Mouse (Mus musculus) limb, embryonic 10.5 days (tissue): ENCODE results near the gene Hrct1. TPM values are rescaled to one million over a fixed set of nuclear protein-coding genes. Genes with fewer than 3 reads are reported as not detected.

ENCODE experiments used
- DNase-seq: peaks from one replicate; pipeline ENCODE4 v3.0.0-alpha.2; 2017; ENCODE audit warnings: low spot score
- H3K27ac ChIP-seq: fragments of 300-500 bp; sonication (generic); 2 replicates; pipeline ENCODE4 v1.5.1; 2016; ENCODE audit warnings: mild to moderate bottlenecking
- H3K27me3 ChIP-seq: fragments of 300-500 bp; sonication (generic); 2 replicates; pipeline ENCODE4 v1.6.1; 2016; ENCODE audit warnings: low read depth, mild to moderate bottlenecking; ENCODE audit not compliant: poor library complexity, severe bottlenecking
- H3K36me3 ChIP-seq: fragments of 300-500 bp; sonication (generic); 2 replicates; pipeline ENCODE4 v1.6.1; 2016; ENCODE audit warnings: mild to moderate bottlenecking, moderate library complexity
- H3K4me1 ChIP-seq: fragments of 300-500 bp; sonication (generic); 2 replicates; pipeline ENCODE4 v1.6.1; 2016
- H3K4me3 ChIP-seq: fragments of 300-500 bp; sonication (generic); 2 replicates; pipeline ENCODE4 v1.5.1; 2016; ENCODE audit warnings: mild to moderate bottlenecking, moderate library complexity
- H3K9me3 ChIP-seq: fragments of 300-500 bp; sonication (generic); replicated peaks from 2 replicates; pipeline ENCODE4 v1.6.1; 2016; ENCODE audit warnings: mild to moderate bottlenecking
- WGBS: fragments of 180-500 bp; shearing (Covaris S2); methylation state at CpG from one replicate; pipeline ENCODE4 v1.1.7; 2016; 5-methylcytosine and 5-hydroxymethylcytosine counted together
- polyA plus RNA-seq: library from polyadenylated mRNA; unstranded; fragments of >200 nt; fragmentation: Nextera tagmentation; extraction: Ambion mirVana; gene quantifications from 2 replicates; pipeline ENCODE4 v1.2.1, GENCODE M21; 2016

The Hrct1 gene
- polyA plus RNA-seq, 1 experiment from 2014 or later, result 0.35 TPM

GRCm38 (mm10) chr4:43709869-43710268, 17.1 kb upstream of the Hrct1 start, which contains the start of gene Olfr71:
Gene Olfr71, minus strand, starts transcription at chr4:43710255.
- 72% methylated on average over 6 of the region's 6 CpGs for WGBS
- H3K27me3 ChIP-seq, result no peaks in the 10 kb centered on the region
- no peaks in the 10 kb centered on the region for H3K4me1 ChIP-seq
- no peaks in the 10 kb centered on the region for H3K9me3 ChIP-seq
- H3K27ac ChIP-seq, result no peak within 1 kb of the TSS
- H3K36me3 ChIP-seq, result no peaks in the 10 kb centered on the region
- no peak within 1 kb of the TSS for H3K4me3 ChIP-seq
- DNase-seq, result no peak

GRCm38 (mm10) chr4:43711821-43712220, 15.2 kb upstream of the Hrct1 start:
- Histone ChIP-seq H3K36me3 (no peaks in the 10 kb centered on the region), H3K9me3 (no peaks in the 10 kb centered on the region), H3K27me3 (no peaks in the 10 kb centered on the region), H3K4me1 (no peaks in the 10 kb centered on the region), H3K27ac (no peak overlapping the region), H3K4me3 (no peak overlapping the region)
- DNase-seq, result peak; percentile 89
- 0% methylated on average over 2 of the region's 2 CpGs for WGBS

DNA sequence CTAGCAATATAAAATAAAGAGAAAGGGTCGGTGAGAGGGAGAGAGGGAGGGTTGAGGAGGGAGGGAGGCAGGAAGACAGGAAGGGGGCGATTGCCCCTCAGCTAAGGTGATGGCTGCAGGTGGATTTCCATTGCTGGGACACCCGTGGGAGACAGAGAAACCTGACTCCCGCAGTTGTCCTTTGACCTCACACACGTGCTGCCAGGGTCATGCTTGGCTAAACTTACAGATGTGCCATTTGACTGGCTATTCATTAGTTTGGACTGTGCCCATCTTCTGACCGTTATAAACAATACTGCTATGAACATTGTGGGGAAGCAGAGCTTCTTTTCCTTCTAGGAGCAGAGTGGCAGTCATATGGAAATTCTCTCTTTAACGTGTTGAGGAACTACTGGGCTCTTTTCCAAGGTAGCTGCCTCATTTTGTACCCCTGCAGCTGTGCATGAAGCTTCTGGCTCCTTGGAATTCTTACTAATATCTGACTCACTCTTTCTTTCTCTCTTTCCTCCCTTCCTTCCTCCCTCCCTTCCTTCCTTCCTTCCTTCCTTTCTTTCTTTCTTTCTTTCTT, 13.3 kb upstream of the Hrct1 start:
- Histone ChIP-seq H3K4me3 (no peak overlapping the region), H3K4me1 (no peaks in the 10 kb centered on the region), H3K9me3 (no peaks in the 10 kb centered on the region), H3K27ac (no peak overlapping the region), H3K36me3 (no peaks in the 10 kb centered on the region), H3K27me3 (no peaks in the 10 kb centered on the region)
- 40% methylated on average over 7 of the region's 7 CpGs for WGBS
- DNase-seq, result no peak

DNA sequence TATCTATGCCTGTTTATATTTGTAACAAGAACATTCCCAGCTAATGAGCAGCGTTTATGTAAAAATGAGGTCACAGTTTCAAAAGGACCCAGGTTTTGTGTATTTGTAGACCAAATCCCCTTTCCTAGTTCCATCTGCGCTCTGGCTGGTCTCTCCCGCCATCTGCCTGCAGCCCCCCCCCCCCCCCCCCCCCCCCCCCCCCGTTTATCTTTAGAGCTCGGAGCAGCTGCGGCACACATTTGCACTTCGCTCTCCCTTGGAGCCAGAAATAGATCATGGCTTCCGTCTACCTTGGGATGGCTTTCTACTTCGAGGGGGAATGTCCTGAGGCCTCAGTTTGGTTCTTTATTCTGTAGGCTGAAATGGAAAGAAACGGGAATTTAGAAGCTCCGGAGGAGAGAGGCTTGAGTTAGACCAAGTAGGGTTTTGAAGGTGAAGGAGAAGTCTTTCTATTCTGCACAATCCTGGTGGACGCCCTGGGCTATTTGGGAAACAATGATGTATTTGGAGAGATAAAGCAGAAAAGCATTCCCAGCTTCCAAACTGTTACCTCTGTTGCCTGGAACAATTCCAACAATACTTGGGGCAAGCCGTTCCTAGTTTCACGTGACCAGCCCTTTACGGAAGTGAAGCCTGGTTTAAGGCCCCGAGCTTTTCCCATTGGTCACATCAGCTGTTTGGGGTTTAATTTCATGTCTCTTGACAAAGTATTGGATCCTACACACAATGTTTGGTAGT, 6.3 kb upstream of the Hrct1 start:
- H3K27me3 ChIP-seq, result no peaks in the 10 kb centered on the region
- H3K9me3 ChIP-seq, result no peaks in the 10 kb centered on the region
- H3K4me3 ChIP-seq, result no peak overlapping the region
- 73% methylated on average over 14 of the region's 16 CpGs for WGBS
- H3K36me3 ChIP-seq, result no peaks in the 10 kb centered on the region
- H3K4me1 ChIP-seq, result no peaks in the 10 kb centered on the region
- no peak overlapping the region for H3K27ac ChIP-seq
- no peak for DNase-seq

DNA sequence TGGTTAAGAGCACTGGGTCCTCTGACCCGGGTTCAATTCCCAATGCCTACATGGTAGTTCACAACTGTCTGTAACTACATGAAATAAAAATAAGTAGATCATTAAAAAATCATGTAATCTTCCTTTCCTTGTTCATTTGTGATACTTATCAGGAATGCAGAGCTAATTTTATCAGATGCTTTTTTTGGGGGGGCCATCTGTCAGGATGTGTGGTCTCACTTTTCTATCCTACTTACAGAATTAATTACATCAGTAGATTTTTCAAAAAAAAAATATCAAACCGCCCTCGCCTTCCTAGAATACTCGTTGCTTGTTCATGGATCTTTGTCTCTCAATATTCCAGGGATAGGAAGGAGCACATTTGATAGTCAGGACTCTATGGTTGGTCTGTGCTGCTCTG, 4.8 kb upstream of the Hrct1 start:
- Histone ChIP-seq H3K4me1 (peaks cover 3% of the 10 kb centered on the region; the same call in 1 of the 2 replicates), H3K9me3 (no peaks in the 10 kb centered on the region), H3K27me3 (no peaks in the 10 kb centered on the region), H3K36me3 (no peaks in the 10 kb centered on the region), H3K4me3 (no peak overlapping the region), H3K27ac (no peak overlapping the region)
- WGBS, result 91% methylated on average over 4 of the region's 4 CpGs
- no peak for DNase-seq

GRCm38 (mm10) chr4:43724764-43725163, 2.2 kb upstream of the Hrct1 start:
- H3K4me1 ChIP-seq, result peaks cover 14% of the 10 kb centered on the region
- DNase-seq, result no peak
- no peaks in the 10 kb centered on the region for H3K27me3 ChIP-seq
- no peaks in the 10 kb centered on the region for H3K9me3 ChIP-seq
- no peaks in the 10 kb centered on the region for H3K36me3 ChIP-seq
- H3K4me3 ChIP-seq, result no peak overlapping the region
- WGBS, result 33% methylated on average over 1 of the region's 1 CpGs
- H3K27ac ChIP-seq, result no peak overlapping the region

GRCm38 (mm10) chr4:43726228-43726993, 577 bp upstream of the Hrct1 start:
- no peak for DNase-seq
- peaks cover 26% of the 10 kb centered on the region for H3K4me1 ChIP-seq
- 66% methylated on average over 12 of the region's 12 CpGs for WGBS

GRCm38 (mm10) chr4:43727718-43728575, 959 bp downstream of the Hrct1 start:
- Histone ChIP-seq H3K4me1 (peaks cover 26% of the 10 kb centered on the region), H3K36me3 (no peaks in the 10 kb centered on the region), H3K4me3 (no peak overlapping the region), H3K9me3 (no peaks in the 10 kb centered on the region), H3K27ac (peak overlapping the region; percentile 36; the same call in 1 of the 2 replicates), H3K27me3 (0 out of 2 replicates have a peak, but pooled peaks cover 5% of the 10 kb centered on the region)
- DNase-seq, result no peak
- WGBS, result 76% methylated on average over 7 of the region's 7 CpGs

More at GRCm38 (mm10) chr4:43726228-43726993, 577 bp upstream of the Hrct1 start:
- Histone ChIP-seq H3K4me3 (no peak overlapping the region), H3K9me3 (no peaks in the 10 kb centered on the region), H3K27me3 (no peaks in the 10 kb centered on the region), H3K36me3 (no peaks in the 10 kb centered on the region), H3K27ac (no peak overlapping the region)

GRCm38 (mm10) chr4:43728576-43728954, 1.6 kb downstream of the Hrct1 start:
- H3K27ac ChIP-seq, result peak overlapping the region; percentile 36; the same call in 1 of the 2 replicates
- H3K27me3 ChIP-seq, result 0 out of 2 replicates have a peak, but pooled peaks cover 10% of the 10 kb centered on the region
- no peak overlapping the region for H3K4me3 ChIP-seq
- 58% methylated on average over 5 of the region's 5 CpGs for WGBS
- H3K9me3 ChIP-seq, result no peaks in the 10 kb centered on the region
- no peak for DNase-seq
- H3K4me1 ChIP-seq, result peaks cover 26% of the 10 kb centered on the region
- H3K36me3 ChIP-seq, result no peaks in the 10 kb centered on the region

DNA sequence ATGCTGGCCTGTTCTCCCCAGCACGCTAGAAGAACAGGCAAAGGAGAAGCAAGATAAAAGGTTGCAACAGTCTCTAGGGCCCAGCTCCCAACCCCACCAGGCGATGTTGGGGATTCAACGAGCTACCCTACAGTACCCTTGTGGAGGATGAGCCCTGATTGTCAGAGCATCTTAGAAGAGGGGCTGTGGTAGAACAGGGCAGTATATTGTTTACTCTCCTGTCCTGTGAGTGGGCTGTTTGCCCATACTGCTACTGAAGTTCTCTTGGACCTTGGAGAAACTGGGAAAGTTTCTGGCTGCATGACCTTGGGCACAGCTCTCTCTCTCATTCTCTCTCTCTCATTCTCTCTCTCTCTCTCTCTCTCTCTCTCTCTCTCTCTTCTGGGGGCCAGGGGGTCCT, 2.1 kb downstream of the Hrct1 start:
- H3K36me3 ChIP-seq, result no peaks in the 10 kb centered on the region
- H3K4me3 ChIP-seq, result no peak overlapping the region
- no peak for DNase-seq
- WGBS, result 80% methylated on average over 3 of the region's 3 CpGs
- H3K27ac ChIP-seq, result no peak overlapping the region; the same call in 1 of the 2 replicates
- peaks cover 26% of the 10 kb centered on the region for H3K4me1 ChIP-seq
- no peaks in the 10 kb centered on the region for H3K9me3 ChIP-seq
- 0 out of 2 replicates have a peak, but pooled peaks cover 10% of the 10 kb centered on the region for H3K27me3 ChIP-seq

DNA sequence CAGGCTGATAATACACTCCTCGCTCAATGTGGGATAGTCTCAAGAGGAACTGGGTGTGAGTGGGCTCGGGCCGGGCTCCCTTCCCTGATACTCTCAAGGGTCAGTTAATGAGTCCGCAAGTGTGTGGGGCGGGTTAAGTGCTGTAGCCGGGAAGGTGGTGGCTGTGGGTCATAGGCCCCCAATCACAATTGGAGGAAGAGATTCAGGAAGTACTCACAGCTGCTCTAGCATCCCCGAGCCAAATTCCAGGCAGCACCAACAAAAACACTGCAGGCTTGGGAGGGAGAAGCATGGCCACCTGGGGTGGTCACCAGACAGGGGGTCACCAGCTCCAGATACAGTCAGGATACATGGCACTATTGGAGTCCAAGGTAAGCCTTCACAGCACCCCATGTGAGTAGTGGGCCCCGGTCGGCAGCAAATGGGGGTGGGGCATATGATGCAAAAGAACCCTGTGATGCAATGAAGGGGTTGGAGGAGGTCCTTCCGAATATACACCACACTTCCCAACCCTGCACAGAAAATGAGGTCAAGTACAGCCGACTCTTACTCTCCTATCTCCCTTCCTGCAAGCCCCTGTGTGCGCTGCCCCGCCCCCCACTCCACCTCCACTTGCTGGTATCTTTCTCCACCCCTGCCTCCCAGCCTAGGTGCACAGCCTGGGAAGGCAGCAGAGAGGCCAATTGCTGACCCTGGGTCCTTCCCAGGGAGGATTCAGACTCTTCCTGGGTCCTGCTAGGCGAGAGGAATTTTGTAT, 3.0 kb downstream of the Hrct1 start, which contains the start of gene Spaar:
Gene Spaar, plus strand, starts transcription at position 241 of the 757 bp plus-strand sequence.
- DNase-seq, result no peak
- no peak within 1 kb of the TSS for H3K4me3 ChIP-seq

More for the DNA sequence above, 3.0 kb downstream of the Hrct1 start, which contains the start of gene Spaar:
- Histone ChIP-seq H3K27me3 (0 out of 2 replicates have a peak, but pooled peaks cover 10% of the 10 kb centered on the region), H3K27ac (peak within 1 kb of the TSS; percentile 36; the same call in 1 of the 2 replicates), H3K9me3 (no peaks in the 10 kb centered on the region), H3K36me3 (no peaks in the 10 kb centered on the region), H3K4me1 (peaks cover 26% of the 10 kb centered on the region)
- WGBS, result 65% methylated on average over 14 of the region's 14 CpGs
